Mouse (Mus musculus) megakaryocyte, embryonic 14.5 days (primary cell): Measurements from ENCODE around the gene Keap1. TPM values are rescaled to one million over a fixed set of nuclear protein-coding genes. Genes with fewer than 3 reads are reported as not detected.

ENCODE experiments used
- H3K27me3 ChIP-seq: replicated peaks from 2 replicates; pipeline ENCODE3; 2012; ENCODE audit warnings: inconsistent platforms
- H3K36me3 ChIP-seq: replicated peaks from 2 replicates; pipeline ENCODE3; 2012; ENCODE audit warnings: low read length, inconsistent platforms, mixed read lengths
- H3K4me1 ChIP-seq: 2 replicates; pipeline ENCODE4 v1.6.1; 2012; ENCODE audit warnings: inconsistent platforms
- H3K4me3 ChIP-seq: replicated peaks from 2 replicates; pipeline ENCODE3; 2012; ENCODE audit warnings: moderate library complexity, mild to moderate bottlenecking, inconsistent platforms
- H3K9me3 ChIP-seq: 2 replicates; pipeline ENCODE4 v1.6.1; 2012; ENCODE audit warnings: inconsistent platforms
- FLI1 ChIP-seq: IDR thresholded peaks from 2 replicates; pipeline ENCODE4 v1.6.1; 2012; ENCODE audit warnings: low read length, inconsistent platforms, mixed read lengths
- GATA1 ChIP-seq: IDR thresholded peaks from 3 replicates; pipeline ENCODE4 v1.6.1; 2012; ENCODE audit warnings: mixed read lengths, low read length, inconsistent platforms, borderline replicate concordance
- polyA plus RNA-seq: library from polyadenylated mRNA; stranded (reverse); fragments of >175 nt; gene quantifications from 2 replicates; pipeline ENCODE4 v1.2.3, GENCODE M21; 2012; ENCODE audit warnings: low replicate concordance; ENCODE audit not compliant: insufficient read depth

Gene Keap1
- polyA plus RNA-seq, 1 experiment = 47.4 TPM

- Histone ChIP-seq H3K4me1 (peaks cover 36% of the 10 kb centered on the region), H3K27me3 (peaks cover 6% of the 10 kb centered on the region), H3K9me3 (peaks cover 6% of the 10 kb centered on the region; the same call in 1 of the 2 replicates), H3K36me3 (peaks cover 5% of the 10 kb centered on the region), H3K4me3 (peak overlapping the region; percentile 92)
- TF ChIP-seq GATA1 (no peak), FLI1 (no peak)
Observed at GRCm38 (mm10) chr9:21220490-21221382, 18.4 kb downstream of the Keap1 start.

- H3K4me1 ChIP-seq = peaks cover 36% of the 10 kb centered on the region
- H3K9me3 ChIP-seq = peaks cover 6% of the 10 kb centered on the region; the same call in 1 of the 2 replicates
- peaks cover 6% of the 10 kb centered on the region for H3K27me3 ChIP-seq
- TF ChIP-seq FLI1 (no peak), GATA1 (no peak)
- peaks cover 5% of the 10 kb centered on the region for H3K36me3 ChIP-seq
- H3K4me3 ChIP-seq = no peak overlapping the region
Observed at GRCm38 (mm10) chr9:21219820-21220219, 19.3 kb downstream of the Keap1 start.

- no peak overlapping the region for H3K4me3 ChIP-seq
- peaks cover 18% of the 10 kb centered on the region for H3K36me3 ChIP-seq
- no peaks in the 10 kb centered on the region for H3K9me3 ChIP-seq
- no peak for TF ChIP-seq GATA1
- TF ChIP-seq FLI1 = no peak
- H3K27me3 ChIP-seq = peaks cover 6% of the 10 kb centered on the region
- H3K4me1 ChIP-seq = peaks cover 30% of the 10 kb centered on the region
Observed at GRCm38 (mm10) chr9:21216050-21216841, 22.9 kb downstream of the Keap1 start.

GRCm38 (mm10) chr9:21213617-21214190, 25.5 kb downstream of the Keap1 start:
- Histone ChIP-seq H3K4me3 (no peak overlapping the region), H3K36me3 (peaks cover 37% of the 10 kb centered on the region), H3K4me1 (peaks cover 22% of the 10 kb centered on the region), H3K9me3 (no peaks in the 10 kb centered on the region), H3K27me3 (peaks cover 6% of the 10 kb centered on the region)
- TF ChIP-seq FLI1 = no peak
- TF ChIP-seq GATA1 = no peak

- H3K4me3 ChIP-seq = no peak overlapping the region
- TF ChIP-seq FLI1 = no peak
- TF ChIP-seq GATA1 = no peak
- peaks cover 57% of the 10 kb centered on the region for H3K36me3 ChIP-seq
Observed at GRCm38 (mm10) chr9:21211624-21212023, 27.5 kb downstream of the Keap1 start.

GRCm38 (mm10) chr9:21210821-21211220, 28.3 kb downstream of the Keap1 start:
- peaks cover under 1% of the 10 kb centered on the region for H3K27me3 ChIP-seq
- TF ChIP-seq GATA1 = no peak
- no peak for TF ChIP-seq FLI1
- peaks cover 65% of the 10 kb centered on the region for H3K36me3 ChIP-seq
- H3K4me3 ChIP-seq = no peak overlapping the region
- H3K4me1 ChIP-seq = peaks cover 15% of the 10 kb centered on the region
- no peaks in the 10 kb centered on the region for H3K9me3 ChIP-seq

More at GRCm38 (mm10) chr9:21211624-21212023, 27.5 kb downstream of the Keap1 start:
- no peaks in the 10 kb centered on the region for H3K9me3 ChIP-seq
- H3K27me3 ChIP-seq = peaks cover 5% of the 10 kb centered on the region
- peaks cover 20% of the 10 kb centered on the region for H3K4me1 ChIP-seq

- H3K4me1 ChIP-seq = peaks cover 6% of the 10 kb centered on the region; the same call in 1 of the 2 replicates
- no peaks in the 10 kb centered on the region for H3K9me3 ChIP-seq
- no peaks in the 10 kb centered on the region for H3K27me3 ChIP-seq
- no peak overlapping the region for H3K4me3 ChIP-seq
- TF ChIP-seq FLI1 (no peak), GATA1 (no peak)
- peaks cover 87% of the 10 kb centered on the region for H3K36me3 ChIP-seq
Observed at GRCm38 (mm10) chr9:21208626-21209025, 30.5 kb downstream of the Keap1 start.

- Histone ChIP-seq H3K27me3 (no peaks in the 10 kb centered on the region), H3K4me3 (no peak overlapping the region), H3K9me3 (no peaks in the 10 kb centered on the region), H3K4me1 (no peaks in the 10 kb centered on the region; the same call in 1 of the 2 replicates), H3K36me3 (peaks cover 89% of the 10 kb centered on the region)
- no peak for TF ChIP-seq GATA1
- no peak for TF ChIP-seq FLI1
Observed at GRCm38 (mm10) chr9:21206848-21207247, 32.3 kb downstream of the Keap1 start.

- Histone ChIP-seq H3K4me3 (no peak overlapping the region), H3K36me3 (peaks cover 88% of the 10 kb centered on the region), H3K4me1 (no peaks in the 10 kb centered on the region), H3K9me3 (no peaks in the 10 kb centered on the region), H3K27me3 (no peaks in the 10 kb centered on the region)
- TF ChIP-seq FLI1 = no peak
- TF ChIP-seq GATA1 = no peak
Observed at GRCm38 (mm10) chr9:21204528-21205272, 34.5 kb downstream of the Keap1 start.
